Mouse (Mus musculus): ENCODE results near the gene Cacnb1. TPM values are rescaled to one million over a fixed set of nuclear protein-coding genes. Genes with fewer than 3 reads are reported as not detected.

Cacnb1 gene
- polyA plus RNA-seq, 1 experiment, result 8.9 TPM

DNA sequence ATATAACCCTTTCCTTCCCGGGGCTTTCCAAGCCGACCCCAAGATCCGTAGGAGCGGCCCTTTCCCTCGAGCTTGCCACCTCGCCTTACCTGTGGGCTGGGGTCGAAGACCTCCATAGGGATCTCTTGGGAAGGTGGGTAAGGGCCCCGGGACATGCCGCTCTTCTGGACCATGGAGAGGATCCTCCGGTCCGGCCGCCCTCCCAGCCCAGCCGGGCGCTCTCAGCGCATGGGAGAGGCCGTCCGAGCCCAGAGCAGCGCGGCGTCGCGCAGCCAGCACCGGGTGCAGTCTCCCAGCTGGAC, 630 bp downstream of the Cacnb1 start:
- Histone ChIP-seq H3K27ac (ENCODE audit: insufficient read depth, low read length) (peak overlapping the region; percentile 21), H3K27me3 (ENCODE audit: control insufficient read depth, insufficient read depth, low read length) (no peaks in the 10 kb centered on the region), H3K36me3 (ENCODE audit: control insufficient read depth, insufficient read depth, low read length) (no peaks in the 10 kb centered on the region), H3K4me1 (ENCODE audit: control insufficient read depth, insufficient read depth, insufficient read length) (peaks cover 24% of the 10 kb centered on the region; the same call in 1 of the 2 replicates), H3K4me3 (ENCODE audit: extremely low read depth, insufficient read depth, insufficient read length) (peak overlapping the region; percentile 67)
- TF ChIP-seq CTCF (IDR thresholded peaks at IDR 0.05; ENCODE audit: extremely low read depth, insufficient read depth, insufficient read length, insufficient replicate concordance), result no peak
- TF ChIP-seq POLR2A (IDR thresholded peaks at IDR 0.05; ENCODE audit: low read depth, low read length), result no peak
- WGBS, result 0% methylated on average over 23 of the region's 23 CpGs
- no peak for DNase-seq (ENCODE audit: low read depth in 1 of 2, low spot score in 2 of 2)

DNA sequence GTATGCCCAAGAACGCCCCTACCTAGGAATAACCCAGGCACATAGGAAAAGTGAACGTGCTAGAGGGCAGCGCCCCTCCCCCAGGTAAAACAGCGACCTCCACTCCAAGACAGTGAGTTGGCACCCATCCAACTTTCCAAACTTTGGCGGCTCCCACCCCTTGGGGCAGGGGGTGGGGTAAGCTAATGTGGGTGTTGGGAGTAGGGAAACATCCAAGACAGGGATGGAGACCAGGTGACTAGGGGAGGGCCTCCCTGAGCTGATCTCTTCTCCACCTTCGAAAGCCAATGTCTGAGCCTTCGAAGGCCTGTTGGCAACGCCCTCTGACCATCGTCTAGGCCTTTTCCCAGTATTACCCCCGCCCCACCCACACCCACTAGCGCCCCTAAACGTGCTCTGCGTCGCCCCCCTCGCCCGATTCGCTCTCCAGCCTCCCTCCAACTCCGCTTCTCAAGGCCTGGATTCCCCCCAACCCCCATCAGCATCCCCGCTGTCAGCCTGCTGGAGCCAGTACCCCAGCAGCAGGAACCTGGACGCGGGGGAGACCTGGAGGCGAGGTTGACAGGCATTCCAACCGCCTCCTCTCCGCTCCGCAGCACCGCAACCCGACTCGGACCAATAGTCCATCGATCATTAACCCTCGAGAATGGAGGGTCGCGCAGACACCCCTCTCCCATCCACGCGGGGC, 1.1 kb downstream of the Cacnb1 start:
- peak overlapping the region; percentile 67 for H3K4me3 ChIP-seq (ENCODE audit: extremely low read depth, insufficient read depth, insufficient read length)
- WGBS, result 16% methylated on average over 33 of the region's 34 CpGs
- H3K36me3 ChIP-seq (ENCODE audit: control insufficient read depth, insufficient read depth, low read length), result no peaks in the 10 kb centered on the region
- no peaks in the 10 kb centered on the region for H3K27me3 ChIP-seq (ENCODE audit: control insufficient read depth, insufficient read depth, low read length)
- peak overlapping the region; percentile 21; the same call in 1 of the 2 replicates for H3K27ac ChIP-seq (ENCODE audit: insufficient read depth, low read length)
- TF ChIP-seq CTCF (IDR thresholded peaks at IDR 0.05; ENCODE audit: extremely low read depth, insufficient read depth, insufficient read length, insufficient replicate concordance) (no peak), POLR2A (IDR thresholded peaks at IDR 0.05; ENCODE audit: low read depth, low read length) (no peak)
- no peak for DNase-seq (ENCODE audit: low read depth in 1 of 2, low spot score in 2 of 2)
- peaks cover 24% of the 10 kb centered on the region; the same call in 1 of the 2 replicates for H3K4me1 ChIP-seq (ENCODE audit: control insufficient read depth, insufficient read depth, insufficient read length)

DNA sequence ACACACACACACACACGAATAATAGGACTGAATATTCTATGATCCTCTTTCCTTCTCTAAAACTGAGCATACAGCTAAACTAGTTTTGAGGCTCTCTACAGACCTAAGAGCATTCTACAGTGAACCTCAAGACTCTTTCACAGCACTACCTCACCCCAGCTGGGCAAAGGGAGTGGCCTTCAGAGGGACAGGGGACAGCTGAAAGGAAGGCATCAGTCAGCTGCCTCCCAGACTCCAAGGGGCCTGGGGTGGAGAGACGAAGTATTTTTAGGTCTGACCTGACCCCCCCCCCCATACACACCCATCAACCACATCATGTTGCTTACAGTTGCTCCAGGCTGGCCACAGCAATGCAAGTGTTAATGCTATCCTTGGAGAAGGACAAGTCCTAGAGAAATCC, 1.7 kb downstream of the Cacnb1 start:
- no peak overlapping the region for H3K4me3 ChIP-seq (ENCODE audit: extremely low read depth, insufficient read depth, insufficient read length)
- TF ChIP-seq CTCF (IDR thresholded peaks at IDR 0.05; ENCODE audit: extremely low read depth, insufficient read depth, insufficient read length, insufficient replicate concordance), result no peak
- no peak for TF ChIP-seq POLR2A (IDR thresholded peaks at IDR 0.05; ENCODE audit: low read depth, low read length)
- WGBS, result 19% methylated on average over 2 of the region's 2 CpGs
- H3K4me1 ChIP-seq (ENCODE audit: control insufficient read depth, insufficient read depth, insufficient read length), result peaks cover 24% of the 10 kb centered on the region; the same call in 1 of the 2 replicates
- H3K36me3 ChIP-seq (ENCODE audit: control insufficient read depth, insufficient read depth, low read length), result no peaks in the 10 kb centered on the region
- no peak for DNase-seq (ENCODE audit: low read depth in 1 of 2, low spot score in 2 of 2)
- no peaks in the 10 kb centered on the region for H3K27me3 ChIP-seq (ENCODE audit: control insufficient read depth, insufficient read depth, low read length)
- no peak overlapping the region for H3K27ac ChIP-seq (ENCODE audit: insufficient read depth, low read length)

DNA sequence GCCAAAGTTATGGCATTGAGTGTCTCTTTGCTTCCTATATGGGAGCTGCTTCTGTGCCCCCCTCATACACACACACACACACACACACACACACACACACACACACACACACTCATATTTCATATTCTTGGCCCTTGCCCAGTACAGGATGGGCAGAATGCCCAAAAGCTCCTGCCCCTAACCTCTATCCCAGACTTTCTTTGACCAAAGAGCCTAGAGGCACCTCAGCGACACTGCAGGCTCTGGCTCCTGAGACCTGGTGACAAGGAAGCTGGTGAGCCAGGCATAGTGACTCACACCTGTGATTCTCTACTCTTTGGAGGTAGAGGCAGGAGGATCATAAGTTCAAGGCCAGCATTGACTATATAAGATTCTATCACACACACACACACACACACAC, 2.1 kb downstream of the Cacnb1 start:
- TF ChIP-seq POLR2A (IDR thresholded peaks at IDR 0.05; ENCODE audit: low read depth, low read length) (no peak), CTCF (IDR thresholded peaks at IDR 0.05; ENCODE audit: extremely low read depth, insufficient read depth, insufficient read length, insufficient replicate concordance) (no peak)
- Histone ChIP-seq H3K36me3 (ENCODE audit: control insufficient read depth, insufficient read depth, low read length) (no peaks in the 10 kb centered on the region), H3K4me1 (ENCODE audit: control insufficient read depth, insufficient read depth, insufficient read length) (peaks cover 24% of the 10 kb centered on the region; the same call in 1 of the 2 replicates), H3K27me3 (ENCODE audit: control insufficient read depth, insufficient read depth, low read length) (no peaks in the 10 kb centered on the region), H3K27ac (ENCODE audit: insufficient read depth, low read length) (no peak overlapping the region; the same call in 1 of the 2 replicates), H3K4me3 (ENCODE audit: extremely low read depth, insufficient read depth, insufficient read length) (no peak overlapping the region)
- 55% methylated on average over 1 of the region's 1 CpGs for WGBS
- no peak for DNase-seq (ENCODE audit: low read depth in 1 of 2, low spot score in 2 of 2)

DNA sequence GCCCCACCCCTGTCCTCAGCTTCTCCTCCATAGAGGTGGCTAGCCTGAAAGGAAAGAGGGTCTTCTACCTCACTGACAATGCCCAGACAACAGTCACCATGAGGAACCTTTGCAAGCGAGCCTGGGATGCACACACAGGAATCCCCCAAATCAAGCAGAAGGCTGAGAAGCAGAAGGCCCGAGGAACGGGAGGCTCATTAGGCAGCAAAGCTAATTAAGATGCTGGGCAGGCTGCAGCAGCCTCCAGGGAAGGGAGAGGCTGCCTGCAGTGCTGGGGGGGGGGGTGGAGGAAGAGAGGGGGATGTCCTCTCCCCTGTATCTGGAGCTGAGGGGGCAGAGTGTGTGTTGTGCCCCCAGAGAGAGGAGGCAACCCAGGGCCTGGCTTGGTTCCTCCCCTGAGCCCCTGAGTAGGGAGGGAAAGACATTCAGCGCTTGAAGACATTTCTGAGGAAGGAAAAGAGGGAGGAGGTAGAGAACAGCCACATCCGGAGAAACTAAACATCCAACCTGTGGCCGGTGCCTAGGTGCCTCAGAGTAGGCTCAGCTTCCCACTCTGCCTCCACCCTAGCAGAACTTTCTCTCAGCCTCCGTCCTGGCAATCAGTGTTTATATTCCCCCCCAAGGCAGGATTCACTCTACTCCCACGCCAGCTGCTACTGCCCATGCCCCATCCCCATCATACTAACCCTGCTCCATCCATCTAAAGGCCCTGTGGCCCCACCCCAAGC, 2.8 kb downstream of the Cacnb1 start:
- Histone ChIP-seq H3K4me1 (ENCODE audit: control insufficient read depth, insufficient read depth, insufficient read length) (peaks cover 24% of the 10 kb centered on the region; the same call in 1 of the 2 replicates), H3K36me3 (ENCODE audit: control insufficient read depth, insufficient read depth, low read length) (no peaks in the 10 kb centered on the region), H3K27me3 (ENCODE audit: control insufficient read depth, insufficient read depth, low read length) (no peaks in the 10 kb centered on the region), H3K27ac (ENCODE audit: insufficient read depth, low read length) (peak overlapping the region; percentile 34), H3K4me3 (ENCODE audit: extremely low read depth, insufficient read depth, insufficient read length) (no peak overlapping the region)
- no peak for DNase-seq (ENCODE audit: low read depth in 1 of 2, low spot score in 2 of 2)
- WGBS, result 26% methylated on average over 8 of the region's 8 CpGs
- TF ChIP-seq CTCF (IDR thresholded peaks at IDR 0.05; ENCODE audit: extremely low read depth, insufficient read depth, insufficient read length, insufficient replicate concordance) (no peak), POLR2A (IDR thresholded peaks at IDR 0.05; ENCODE audit: low read depth, low read length) (no peak)

DNA sequence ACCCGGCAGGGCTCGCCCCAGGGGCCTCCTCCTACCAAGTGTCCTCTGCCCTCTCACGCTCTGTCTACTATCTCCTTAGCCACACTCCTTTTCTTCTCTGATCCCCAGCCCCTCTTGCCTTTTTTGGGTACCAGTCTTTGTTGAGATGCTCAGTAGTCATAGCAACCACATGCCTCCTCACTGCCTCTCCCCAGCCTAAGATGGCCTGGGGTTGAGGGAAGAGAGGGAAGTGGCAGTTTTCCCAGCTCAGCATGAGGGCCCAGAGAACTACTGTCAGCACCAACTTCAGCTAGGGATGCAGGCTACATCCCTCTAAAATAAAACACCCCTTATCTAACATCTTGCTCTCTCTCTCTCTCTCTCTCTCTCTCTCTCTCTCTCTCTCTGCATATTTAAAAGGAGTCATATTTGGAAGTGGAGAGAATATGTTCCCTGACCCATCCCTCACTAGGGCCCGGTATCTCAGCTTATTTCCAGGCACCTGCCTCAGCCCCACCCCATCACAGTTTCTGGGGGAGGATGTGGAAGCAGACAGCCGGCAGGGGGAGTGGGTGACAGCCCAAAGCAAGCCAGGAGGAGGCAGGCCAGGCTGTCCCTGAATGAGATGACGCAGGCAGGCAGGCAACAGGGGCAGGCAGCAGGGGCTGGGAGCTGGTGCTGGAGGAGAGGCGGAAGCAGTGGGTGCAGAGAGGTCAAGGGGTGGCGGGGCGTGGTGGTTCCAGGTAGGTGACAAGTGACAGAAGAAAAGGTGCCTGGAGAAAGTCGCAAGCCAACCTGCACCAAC, 3.8 kb downstream of the Cacnb1 start:
- peak in 1 of 2 experiments; percentile 38 for DNase-seq (ENCODE audit: low read depth in 1 of 2, low spot score in 2 of 2)
- 47% methylated on average over 10 of the region's 10 CpGs for WGBS
- H3K27me3 ChIP-seq (ENCODE audit: control insufficient read depth, insufficient read depth, low read length), result no peaks in the 10 kb centered on the region
- no peak overlapping the region for H3K27ac ChIP-seq (ENCODE audit: insufficient read depth, low read length)
- H3K4me3 ChIP-seq (ENCODE audit: extremely low read depth, insufficient read depth, insufficient read length), result no peak overlapping the region
- TF ChIP-seq CTCF (IDR thresholded peaks at IDR 0.05; ENCODE audit: extremely low read depth, insufficient read depth, insufficient read length, insufficient replicate concordance) (0 out of 2 replicates have a peak, but pooled peaks have one; percentile 16), POLR2A (IDR thresholded peaks at IDR 0.05; ENCODE audit: low read depth, low read length) (no peak)
- H3K4me1 ChIP-seq (ENCODE audit: control insufficient read depth, insufficient read depth, insufficient read length), result peaks cover 24% of the 10 kb centered on the region; the same call in 1 of the 2 replicates
- no peaks in the 10 kb centered on the region for H3K36me3 ChIP-seq (ENCODE audit: control insufficient read depth, insufficient read depth, low read length)

Data from spleen, adult 2 months (tissue).